Mouse (Mus musculus): ENCODE data around the gene Pcbp3. TPM values are rescaled to one million over a fixed set of nuclear protein-coding genes. Genes with fewer than 3 reads are reported as not detected.
A peak's percentile ranks its signal among the peaks of the same experiment; 100 is the strongest.

Gene Pcbp3
- polyA plus RNA-seq, 1 experiment: not detected

DNA sequence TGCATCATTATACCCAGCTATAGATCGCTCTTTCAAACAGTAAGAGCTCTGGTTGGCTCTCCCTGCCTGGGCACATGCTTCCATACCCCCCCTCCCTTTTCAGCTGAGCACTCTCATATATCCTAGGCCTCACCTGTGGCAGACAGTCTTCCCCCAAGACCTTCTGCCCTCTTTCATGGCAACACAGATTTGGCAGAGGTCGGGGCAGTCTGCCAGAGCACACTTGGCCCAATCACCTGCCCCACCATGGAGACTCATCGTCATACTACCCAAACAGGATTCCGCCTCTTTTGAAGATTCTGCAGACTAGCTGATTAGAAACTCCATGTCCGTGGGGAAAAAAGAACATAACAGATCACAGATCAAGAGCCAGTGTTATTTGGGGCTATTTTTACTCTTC lies 86.8 kb downstream of the Pcbp3 start:
- H3K27ac ChIP-seq (ENCODE audit: insufficient read depth, low read depth, low read length): peak overlapping the region; percentile 76

DNA sequence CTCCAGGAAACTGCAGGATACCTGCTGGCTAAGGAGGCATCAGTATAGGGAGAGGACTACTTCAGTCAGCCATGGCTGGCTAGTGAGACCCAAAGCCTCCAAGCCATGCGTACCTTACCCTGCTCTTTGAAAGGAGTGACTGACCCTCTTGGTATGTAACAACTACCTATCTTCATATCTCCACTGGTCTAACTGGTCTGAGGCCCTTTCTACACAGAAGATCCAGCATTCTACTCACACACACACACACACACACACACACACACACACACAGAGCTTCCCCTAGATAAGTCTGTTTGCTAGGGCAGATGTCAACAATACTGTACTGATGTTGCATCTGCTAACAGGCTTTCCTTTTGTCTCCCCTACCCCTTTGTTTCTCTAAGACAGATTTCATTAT lies 87.3 kb downstream of the Pcbp3 start:
- Histone ChIP-seq H3K4me1 (ENCODE audit: control insufficient read depth, insufficient read depth, low read length) (peaks cover 34% of the 10 kb centered on the region), H3K4me3 (ENCODE audit: insufficient read depth, low read depth, low read length) (no peak overlapping the region), H3K27ac (ENCODE audit: insufficient read depth, low read depth, low read length) (peak overlapping the region; percentile 76)
- WGBS: 57% methylated on average over 1 of the region's 1 CpGs
- TF ChIP-seq CTCF (IDR thresholded peaks at IDR 0.05; ENCODE audit: insufficient read depth, low read depth, low read length) (no peak), POLR2A (IDR thresholded peaks at IDR 0.05; ENCODE audit: insufficient read depth, low read depth, low read length) (no peak)

More for the DNA sequence above, 86.8 kb downstream of the Pcbp3 start:
- Histone ChIP-seq H3K4me1 (ENCODE audit: control insufficient read depth, insufficient read depth, low read length) (peaks cover 38% of the 10 kb centered on the region), H3K4me3 (ENCODE audit: insufficient read depth, low read depth, low read length) (no peak overlapping the region)
- TF ChIP-seq POLR2A (IDR thresholded peaks at IDR 0.05; ENCODE audit: insufficient read depth, low read depth, low read length) (no peak), CTCF (IDR thresholded peaks at IDR 0.05; ENCODE audit: insufficient read depth, low read depth, low read length) (no peak)
- WGBS: 57% methylated on average over 5 of the region's 5 CpGs

DNA sequence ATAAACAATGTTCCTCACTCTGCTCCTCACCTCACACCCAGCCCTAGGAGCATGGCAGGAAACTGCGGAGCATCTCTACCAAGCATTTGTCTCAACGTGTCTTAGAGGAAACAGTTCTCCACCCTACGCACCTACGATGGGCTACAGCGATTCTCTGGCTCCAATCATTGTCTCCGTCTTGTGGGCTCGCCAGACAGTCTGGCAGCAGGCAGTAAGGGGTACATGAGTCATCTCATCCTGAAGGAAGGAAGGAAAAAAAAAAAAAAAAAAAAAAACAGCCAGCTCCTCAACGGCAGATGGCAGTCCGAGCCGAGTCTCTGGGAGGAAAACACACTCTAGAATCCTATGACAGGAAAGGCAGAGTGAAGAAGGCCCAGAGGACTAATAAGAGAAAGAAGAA lies 87.7 kb downstream of the Pcbp3 start:
- WGBS: 20% methylated on average over 10 of the region's 10 CpGs
- H3K4me3 ChIP-seq (ENCODE audit: insufficient read depth, low read depth, low read length): no peak overlapping the region
- TF ChIP-seq CTCF (IDR thresholded peaks at IDR 0.05; ENCODE audit: insufficient read depth, low read depth, low read length) (no peak), POLR2A (IDR thresholded peaks at IDR 0.05; ENCODE audit: insufficient read depth, low read depth, low read length) (no peak)
- peak overlapping the region; percentile 76 for H3K27ac ChIP-seq (ENCODE audit: insufficient read depth, low read depth, low read length)
- H3K4me1 ChIP-seq (ENCODE audit: control insufficient read depth, insufficient read depth, low read length): peaks cover 30% of the 10 kb centered on the region

DNA sequence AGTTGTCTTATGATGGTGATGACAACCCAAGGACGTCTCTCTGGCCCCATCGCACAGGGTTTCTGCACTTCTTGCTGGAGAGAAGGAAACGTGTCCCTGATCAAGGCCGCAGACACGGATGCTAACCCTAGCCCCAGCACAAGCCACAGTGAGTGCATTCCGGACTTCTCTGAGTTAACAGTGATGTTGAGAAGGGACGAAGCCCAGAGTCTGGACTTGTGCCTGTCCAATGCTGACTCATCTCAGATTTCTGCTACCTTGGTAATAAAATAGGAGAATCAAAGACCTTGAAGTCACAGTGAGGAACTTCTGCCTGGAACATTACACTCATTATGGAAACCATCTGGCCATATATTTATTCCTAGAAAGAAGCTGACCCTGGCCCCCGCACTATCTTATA lies 89.0 kb downstream of the Pcbp3 start:
- peaks cover 33% of the 10 kb centered on the region for H3K4me1 ChIP-seq (ENCODE audit: control insufficient read depth, insufficient read depth, low read length)
- peak overlapping the region; percentile 76; the same call in 1 of the 2 replicates for H3K27ac ChIP-seq (ENCODE audit: insufficient read depth, low read depth, low read length)
- 78% methylated on average over 8 of the region's 8 CpGs for WGBS
- TF ChIP-seq CTCF (IDR thresholded peaks at IDR 0.05; ENCODE audit: insufficient read depth, low read depth, low read length) (no peak), POLR2A (IDR thresholded peaks at IDR 0.05; ENCODE audit: insufficient read depth, low read depth, low read length) (no peak)
- no peak overlapping the region for H3K4me3 ChIP-seq (ENCODE audit: insufficient read depth, low read depth, low read length)

DNA sequence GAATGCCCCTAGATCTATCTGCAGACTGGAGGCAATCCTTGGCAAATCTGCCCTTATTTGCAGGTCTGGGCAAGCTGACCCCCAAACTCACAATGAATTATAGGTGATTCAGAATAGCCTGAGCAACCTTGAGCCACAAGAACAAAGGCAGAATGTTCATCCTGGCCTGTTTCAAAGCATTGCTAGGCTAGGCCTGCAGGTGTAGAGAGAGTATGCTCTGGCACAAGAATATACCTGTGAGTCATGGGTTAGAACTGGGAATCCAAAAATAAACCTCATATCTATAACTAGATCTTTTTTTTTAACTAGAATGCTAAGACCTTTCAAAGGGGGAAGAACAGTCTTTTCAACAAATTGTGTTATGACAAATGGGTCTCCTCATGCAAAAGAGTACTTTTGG lies 95.8 kb downstream of the Pcbp3 start:
- Histone ChIP-seq H3K4me3 (ENCODE audit: insufficient read depth, low read depth, low read length) (no peak overlapping the region), H3K27ac (ENCODE audit: insufficient read depth, low read depth, low read length) (peak overlapping the region; percentile 2; the same call in 1 of the 2 replicates), H3K4me1 (ENCODE audit: control insufficient read depth, insufficient read depth, low read length) (peaks cover 6% of the 10 kb centered on the region)
- no peak for TF ChIP-seq CTCF (IDR thresholded peaks at IDR 0.05; ENCODE audit: insufficient read depth, low read depth, low read length)
- TF ChIP-seq POLR2A (IDR thresholded peaks at IDR 0.05; ENCODE audit: insufficient read depth, low read depth, low read length): no peak

DNA sequence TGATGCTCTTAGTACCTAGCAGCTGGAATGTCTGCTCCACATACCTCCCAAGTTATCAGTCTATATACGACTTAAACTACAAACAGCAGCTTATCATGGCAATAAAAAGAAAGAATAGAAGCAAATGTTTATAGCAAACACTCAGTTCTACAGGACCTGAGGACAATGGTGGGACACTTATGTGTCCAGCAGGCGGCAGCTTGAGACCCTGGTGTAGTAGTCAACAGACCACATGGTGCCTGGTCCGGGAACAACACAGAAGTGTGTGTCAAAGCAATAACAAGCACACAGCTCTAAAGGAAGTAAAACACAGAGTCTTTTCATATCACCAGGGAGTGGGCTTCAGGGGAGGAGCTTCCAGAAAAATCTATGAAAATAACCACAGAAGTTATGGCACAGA lies 100.7 kb downstream of the Pcbp3 start:
- Histone ChIP-seq H3K4me1 (ENCODE audit: control insufficient read depth, insufficient read depth, low read length) (peaks cover 34% of the 10 kb centered on the region), H3K27ac (ENCODE audit: insufficient read depth, low read depth, low read length) (peak overlapping the region; percentile 24; the same call in 1 of the 2 replicates), H3K4me3 (ENCODE audit: insufficient read depth, low read depth, low read length) (no peak overlapping the region)
- no peak for TF ChIP-seq POLR2A (IDR thresholded peaks at IDR 0.05; ENCODE audit: insufficient read depth, low read depth, low read length)
- no peak for TF ChIP-seq CTCF (IDR thresholded peaks at IDR 0.05; ENCODE audit: insufficient read depth, low read depth, low read length)
- 29% methylated on average over 3 of the region's 3 CpGs for WGBS

DNA sequence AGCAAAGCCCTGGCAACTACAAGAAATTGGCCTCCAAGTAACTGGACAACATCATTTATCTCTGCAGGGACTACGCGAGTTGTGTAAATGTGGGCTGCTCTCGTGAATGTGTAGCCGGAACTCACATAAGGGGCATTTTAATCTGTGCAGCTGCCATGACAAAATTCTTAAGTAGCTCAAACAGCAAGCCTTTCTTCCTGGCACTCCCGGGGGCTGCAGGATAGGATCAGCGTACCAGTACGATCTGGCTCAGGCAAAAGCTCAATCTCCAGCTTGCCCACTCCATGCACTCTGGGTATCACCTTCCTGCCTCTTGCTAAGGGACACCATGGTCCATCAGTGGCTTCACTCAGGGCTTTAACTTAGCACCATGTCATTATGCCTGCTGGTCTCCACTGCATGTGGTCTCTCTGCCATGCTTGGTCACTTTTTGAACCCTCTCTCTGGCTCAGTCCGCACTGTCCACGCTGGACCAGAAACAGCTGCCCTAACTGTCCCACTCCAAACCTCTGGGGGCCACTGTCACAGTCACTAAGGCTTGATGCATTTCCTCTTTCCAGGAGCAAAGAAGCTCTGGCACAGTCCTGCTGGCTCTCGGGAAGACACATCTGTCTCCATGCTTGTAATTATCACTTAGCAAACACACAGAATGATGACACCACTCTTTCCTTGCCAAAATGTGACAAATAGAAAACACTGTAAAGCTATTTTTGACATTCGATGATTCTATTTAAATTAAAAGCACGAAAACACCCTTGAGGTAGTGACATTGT lies 102.1 kb downstream of the Pcbp3 start:
- WGBS: 25% methylated on average over 12 of the region's 12 CpGs
- peaks cover 34% of the 10 kb centered on the region for H3K4me1 ChIP-seq (ENCODE audit: control insufficient read depth, insufficient read depth, low read length)
- H3K27ac ChIP-seq (ENCODE audit: insufficient read depth, low read depth, low read length): peak overlapping the region; percentile 65
- TF ChIP-seq CTCF (IDR thresholded peaks at IDR 0.05; ENCODE audit: insufficient read depth, low read depth, low read length): no peak
- no peak for TF ChIP-seq POLR2A (IDR thresholded peaks at IDR 0.05; ENCODE audit: insufficient read depth, low read depth, low read length)
- H3K4me3 ChIP-seq (ENCODE audit: insufficient read depth, low read depth, low read length): no peak overlapping the region

DNA sequence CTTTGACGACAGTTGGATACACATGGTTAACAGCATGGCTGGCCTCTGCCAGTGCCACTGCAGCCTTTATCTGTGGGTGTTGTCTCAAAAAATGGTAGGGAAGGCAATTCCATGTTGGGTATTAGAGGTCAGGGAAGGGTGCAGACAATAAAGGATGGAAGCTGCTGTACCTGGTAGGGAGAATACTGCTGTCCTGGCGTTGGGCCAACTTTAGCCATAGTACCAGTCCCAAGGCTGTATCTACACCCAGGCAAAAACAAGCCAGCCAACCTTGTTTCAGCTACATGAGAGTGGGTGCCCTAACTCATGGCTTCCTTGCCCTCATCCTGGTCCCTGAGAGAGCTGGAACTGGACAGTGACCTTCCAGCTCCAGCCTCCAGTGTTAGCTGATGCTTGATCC lies 103.8 kb downstream of the Pcbp3 start:
- WGBS: 71% methylated on average over 2 of the region's 2 CpGs
- H3K4me3 ChIP-seq (ENCODE audit: insufficient read depth, low read depth, low read length): no peak overlapping the region
- peak overlapping the region; percentile 76 for H3K27ac ChIP-seq (ENCODE audit: insufficient read depth, low read depth, low read length)
- TF ChIP-seq CTCF (IDR thresholded peaks at IDR 0.05; ENCODE audit: insufficient read depth, low read depth, low read length): no peak
- TF ChIP-seq POLR2A (IDR thresholded peaks at IDR 0.05; ENCODE audit: insufficient read depth, low read depth, low read length): no peak
- H3K4me1 ChIP-seq (ENCODE audit: control insufficient read depth, insufficient read depth, low read length): peaks cover 37% of the 10 kb centered on the region

DNA sequence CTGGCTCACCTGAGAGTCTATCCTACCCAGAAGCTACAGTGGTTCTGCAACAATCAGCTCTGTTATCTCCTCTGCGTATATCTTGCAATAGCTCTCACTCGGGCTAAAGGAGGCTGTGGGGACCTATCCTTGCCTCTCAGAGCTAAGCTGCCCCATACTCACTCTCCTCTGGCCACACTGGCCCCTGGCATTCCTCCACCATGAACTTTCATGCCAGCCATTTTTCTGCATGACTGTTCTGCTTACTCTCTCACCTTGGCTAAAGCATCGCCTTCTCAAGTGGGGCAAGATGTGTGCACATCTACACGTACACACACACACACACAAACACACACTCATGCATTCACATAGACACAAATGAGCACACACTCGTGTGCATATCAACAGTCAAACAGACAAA lies 115.2 kb downstream of the Pcbp3 start:
- peak overlapping the region; percentile 66 for H3K27ac ChIP-seq (ENCODE audit: insufficient read depth, low read depth, low read length)
- TF ChIP-seq CTCF (IDR thresholded peaks at IDR 0.05; ENCODE audit: insufficient read depth, low read depth, low read length) (no peak), POLR2A (IDR thresholded peaks at IDR 0.05; ENCODE audit: insufficient read depth, low read depth, low read length) (no peak)
- H3K4me3 ChIP-seq (ENCODE audit: insufficient read depth, low read depth, low read length): no peak overlapping the region
- WGBS: 61% methylated on average over 5 of the region's 5 CpGs
- peaks cover 45% of the 10 kb centered on the region for H3K4me1 ChIP-seq (ENCODE audit: control insufficient read depth, insufficient read depth, low read length)
